Mouse (Mus musculus) frontal cortex, postnatal 10 days (tissue): ENCODE data around the gene Mgarp.
"Not testable (repeated sequence)": the region's sequence is repeated elsewhere in the genome, so short reads cannot be mapped to it uniquely, and the experiment has no call there.

Experiments
- DNase-seq, 2 experiments: peaks; one replicate each; pipeline ENCODE4 v3.0.0; 2022; ENCODE audit warnings: low spot score in 2 of 2, mixed read lengths in 1 of 2

The Mgarp gene

GRCm38 (mm10) chr3:51368011-51368410, 28.5 kb downstream of the Mgarp start:
- DNase-seq: no peak

DNA sequence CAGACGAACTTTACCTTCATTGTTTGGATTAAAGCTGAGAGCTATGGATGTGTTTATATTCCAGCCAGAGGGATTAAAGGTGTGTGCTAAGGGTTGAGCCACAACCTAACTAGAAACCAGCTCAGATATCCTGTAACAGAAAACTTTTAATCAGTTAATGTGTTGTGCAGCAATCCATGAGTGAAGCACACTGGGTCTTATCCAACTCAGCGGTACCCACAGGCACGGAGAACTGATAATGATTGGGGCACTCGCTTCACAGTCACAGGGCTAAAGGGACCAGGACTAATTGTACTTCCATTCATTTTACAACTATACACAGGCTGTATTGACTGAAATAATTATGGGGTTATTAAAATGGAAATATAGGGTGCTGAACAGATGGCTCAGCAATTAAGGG, 29.6 kb downstream of the Mgarp start:
- no peak for DNase-seq

DNA sequence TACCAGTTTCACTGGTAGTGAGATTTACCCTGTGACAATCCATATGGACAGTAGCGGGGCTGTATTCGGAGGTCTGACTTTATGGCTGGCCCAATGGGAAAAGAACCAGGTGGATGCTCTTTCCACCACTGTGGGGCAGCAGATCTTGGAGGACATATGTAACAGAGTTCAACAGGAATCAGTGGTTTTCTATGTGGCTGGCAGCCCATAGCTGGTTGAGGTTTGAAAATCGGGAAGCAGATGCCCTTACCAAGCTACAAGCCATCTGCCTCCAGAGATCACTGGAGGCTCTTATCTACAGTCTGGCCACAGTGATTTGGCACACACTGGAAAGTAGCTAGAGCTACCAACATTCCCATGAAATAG, 31.0 kb downstream of the Mgarp start:
- no peak for DNase-seq

- peak; percentile 77 to 79 for DNase-seq
Measured at GRCm38 (mm10) chr3:51364703-51365516, 31.6 kb downstream of the Mgarp start.

- DNase-seq: no peak
Measured at GRCm38 (mm10) chr3:51361066-51361465, 35.5 kb downstream of the Mgarp start.

- DNase-seq: no peak
Measured at GRCm38 (mm10) chr3:51359558-51360307, 36.8 kb downstream of the Mgarp start.

- peak in 1 of 2 experiments; percentile 58 for DNase-seq
Measured at GRCm38 (mm10) chr3:51358660-51359557, 37.6 kb downstream of the Mgarp start.

- DNase-seq: peak in 1 of 2 experiments; percentile 64
Measured at GRCm38 (mm10) chr3:51358181-51358580, 38.4 kb downstream of the Mgarp start.

DNA sequence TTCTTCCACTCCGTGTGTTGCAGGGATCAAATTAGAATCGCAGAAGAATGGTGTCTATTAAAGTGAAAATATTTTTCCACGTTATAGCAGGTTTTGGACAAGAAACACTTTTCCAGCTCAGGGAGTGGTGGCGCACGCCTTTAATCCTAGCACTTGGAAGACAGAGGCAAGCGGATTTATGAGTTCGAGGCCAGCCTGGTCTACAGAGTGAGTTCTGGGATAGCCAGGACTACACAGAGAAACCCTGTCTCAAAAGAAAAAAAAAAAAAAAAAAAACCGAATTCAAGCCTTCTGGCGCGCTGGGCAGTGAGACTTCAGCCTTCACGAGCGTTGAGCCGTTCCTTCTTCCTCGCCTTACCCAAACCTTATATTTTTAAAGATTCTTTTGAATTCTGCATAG, 38.9 kb downstream of the Mgarp start:
- DNase-seq: no peak

DNA sequence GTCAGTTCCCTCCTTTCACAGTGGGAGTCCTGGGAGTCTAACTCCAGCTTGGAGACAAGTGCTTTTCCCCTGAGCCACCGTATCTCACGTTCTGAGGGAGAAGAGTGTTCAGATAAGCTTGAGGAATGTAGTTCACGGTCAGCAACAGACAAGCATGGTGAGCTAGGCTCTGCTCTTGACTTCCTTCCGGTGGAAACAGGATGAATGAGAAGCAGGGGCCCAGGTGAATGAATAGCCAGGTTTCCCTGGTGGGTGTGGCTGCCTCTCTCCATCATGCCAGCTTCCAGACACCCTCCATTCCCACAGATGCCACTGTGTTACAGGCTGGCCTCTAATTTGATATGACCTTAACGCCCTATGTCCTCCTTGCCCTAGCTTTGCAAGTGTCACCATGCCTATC, 39.5 kb downstream of the Mgarp start:
- DNase-seq: no peak

- not testable (repeated sequence) for DNase-seq
Measured at GRCm38 (mm10) chr3:51354956-51355355, 41.6 kb downstream of the Mgarp start.

GRCm38 (mm10) chr3:51354034-51354427, 42.5 kb downstream of the Mgarp start:
- no peak for DNase-seq

- DNase-seq: no peak
Measured at GRCm38 (mm10) chr3:51353325-51354033, 43.1 kb downstream of the Mgarp start.

GRCm38 (mm10) chr3:51350806-51351205, 45.7 kb downstream of the Mgarp start:
- no peak for DNase-seq

DNA sequence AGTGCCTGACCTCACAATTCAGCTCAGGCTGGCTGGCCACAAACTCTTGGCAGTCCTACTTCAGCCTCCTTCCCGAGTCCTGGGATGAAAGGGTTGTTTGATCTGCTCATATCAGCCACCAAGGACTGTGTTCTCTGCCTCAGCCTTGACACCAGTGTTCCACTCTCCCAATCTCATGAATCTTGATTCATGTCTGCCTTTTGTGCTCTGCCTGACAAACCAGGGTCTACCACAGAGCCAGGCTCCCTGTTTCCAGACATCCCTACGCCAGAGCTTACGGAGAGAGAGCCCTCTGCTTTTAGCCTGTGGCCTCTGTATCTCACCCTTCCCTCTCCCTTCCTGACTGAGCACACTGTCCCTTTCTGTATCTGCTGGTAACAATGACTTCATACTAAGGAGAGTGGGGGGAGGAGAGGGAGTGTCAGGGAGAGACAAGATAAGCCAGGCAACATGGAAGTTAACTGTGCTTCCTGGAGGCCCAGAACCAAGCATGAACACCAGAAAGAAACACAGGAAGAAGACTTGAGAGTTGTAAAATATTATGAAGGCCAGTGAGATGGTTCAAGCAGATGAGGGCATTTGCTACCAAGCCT, 47.8 kb downstream of the Mgarp start:
- DNase-seq: no peak

GRCm38 (mm10) chr3:51345017-51345416, 51.5 kb downstream of the Mgarp start:
- not testable (repeated sequence) for DNase-seq

- not testable (repeated sequence) for DNase-seq
Measured at GRCm38 (mm10) chr3:51344182-51344581, 52.4 kb downstream of the Mgarp start.

DNA sequence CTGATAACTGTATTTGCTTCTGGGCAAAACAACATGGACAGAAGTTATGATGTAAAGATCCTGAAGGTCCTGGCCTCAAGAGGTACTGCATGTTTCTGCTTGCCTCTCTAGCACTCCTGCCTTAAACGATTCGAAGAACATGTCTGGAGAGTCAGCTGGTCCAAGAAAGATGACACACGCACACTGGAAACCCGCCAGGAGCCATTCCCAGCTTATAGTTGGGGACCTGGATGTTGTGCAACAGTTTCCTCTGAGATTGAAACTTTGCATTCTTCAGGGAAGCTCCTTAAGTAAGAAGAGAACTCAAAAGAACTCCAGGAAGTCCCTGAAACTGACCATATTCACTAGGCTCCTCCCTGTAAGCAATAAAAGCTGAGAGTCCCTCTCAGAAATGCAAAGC, 53.3 kb downstream of the Mgarp start:
- no peak for DNase-seq

DNA sequence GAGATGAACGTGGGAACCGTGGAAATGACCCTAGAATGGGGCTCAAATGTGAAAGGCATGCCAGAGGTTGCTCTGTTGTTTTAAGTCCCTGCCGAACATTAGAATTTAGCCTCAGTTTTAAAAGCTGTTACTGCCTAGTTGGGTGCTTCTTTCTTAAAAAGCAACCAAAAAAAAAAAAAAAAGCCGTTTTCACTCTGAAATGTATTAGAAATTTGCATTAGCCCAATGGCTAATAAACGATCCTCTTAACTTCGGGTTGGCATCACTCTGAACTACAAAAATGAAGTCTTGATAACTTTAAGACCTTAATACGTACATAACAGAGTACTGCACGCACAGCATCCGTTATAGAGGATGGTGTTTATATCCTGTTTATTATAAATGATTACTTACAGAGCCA, 54.4 kb downstream of the Mgarp start:
- DNase-seq: no peak

DNA sequence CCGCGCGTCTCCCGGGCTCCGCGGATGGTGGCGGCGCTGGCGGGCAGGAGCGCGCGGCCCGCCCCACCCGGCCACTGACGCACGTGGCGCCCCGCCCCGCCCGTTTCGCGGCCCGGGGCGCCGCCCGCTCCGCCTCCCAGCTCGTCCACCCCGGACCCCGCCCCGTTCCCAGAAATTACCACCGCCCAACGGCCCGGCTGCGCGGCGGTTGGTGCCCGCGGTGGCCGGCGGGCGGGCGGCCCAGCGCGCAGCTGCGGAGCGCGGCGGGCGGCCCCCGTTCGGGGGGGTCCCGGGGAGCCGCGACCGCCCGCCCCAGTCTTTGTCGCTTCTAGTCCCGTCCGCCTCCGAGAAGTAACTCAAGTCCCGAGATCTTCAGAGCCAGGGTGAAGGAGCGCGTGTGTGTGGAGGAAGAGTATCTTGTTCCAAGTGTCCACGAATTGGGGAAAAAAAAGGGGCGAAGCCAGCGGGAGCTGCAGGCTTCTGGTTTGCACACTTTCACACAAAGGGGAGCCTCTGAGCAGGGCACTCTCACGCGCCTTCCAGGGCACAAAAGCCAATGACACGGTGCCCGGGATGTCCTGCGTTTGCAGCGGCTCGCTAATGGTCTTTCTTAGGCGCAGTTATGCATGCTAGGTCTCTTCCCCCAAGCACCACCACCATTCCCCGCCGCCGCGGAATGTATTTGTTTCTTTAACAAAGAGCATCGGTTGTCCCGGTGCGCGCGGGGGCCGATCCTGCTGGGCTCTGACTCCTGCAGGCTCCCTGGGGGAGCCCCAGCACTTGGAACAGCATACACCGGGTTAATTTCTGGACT, 55.1 kb downstream of the Mgarp start:
- peak; percentile 59 to 73 for DNase-seq
